ENCODE assay signal across 9 mouse cellular contexts in genomic region chr2:122351931-122352329, GRCm38 (mm10). TPM values are rescaled to one million over a fixed set of nuclear protein-coding genes. Genes with fewer than 3 reads are reported as not detected.
DNase-seq lines count a peak whose midpoint lies in the region; ATAC-seq and TF ChIP-seq lines count a peak whose summit lies in the region.
"Had no signal": no experiment of that assay in that cellular context is flagged by ENCODE, and none has a peak within 500 bp of the region (broad histone marks: within the 10 kb centered on the region; RNA-seq: fewer than 3 reads in every experiment).

No protein-coding gene starts in this region.

- peak; percentile 51 for ATAC-seq in hindbrain, embryonic 12.5 days (ENCODE audit: low FRiP score)
- no peak for ATAC-seq in stomach, embryonic 14.5 days (ENCODE audit: insufficient number of reproducible peaks, insufficient read depth, low FRiP score, low read depth)

- no peaks in the 10 kb centered on the region for H3K9me3 ChIP-seq in hindbrain, embryonic 12.5 days (replicated peaks)
- no peaks in the 10 kb centered on the region for H3K9me3 ChIP-seq in stomach, embryonic 14.5 days (ENCODE audit: control insufficient read depth, low read depth, low read length)

- H3K9ac ChIP-seq in hindbrain, embryonic 12.5 days = no peak overlapping the region
- H3K9ac ChIP-seq in stomach, embryonic 14.5 days (replicated peaks; ENCODE audit: low read depth, low read length) = no peak overlapping the region

- no peak for TF ChIP-seq POLR2A in cerebellum, adult 2 months (IDR thresholded peaks at IDR 0.05; ENCODE audit: borderline replicate concordance, insufficient read depth, low read length)

- no peaks in the 10 kb centered on the region for H3K27me3 ChIP-seq in cerebellum, adult 2 months (ENCODE audit: control insufficient read depth, insufficient read depth, low read length)
- no peaks in the 10 kb centered on the region for H3K27me3 ChIP-seq in hindbrain, embryonic 12.5 days
- H3K27me3 ChIP-seq in stomach, embryonic 14.5 days (ENCODE audit: control insufficient read depth, insufficient read depth, low read length) = no peaks in the 10 kb centered on the region

- H3K4me3 ChIP-seq in cerebellum, adult 2 months (replicated peaks; ENCODE audit: insufficient read depth, low read depth, low read length) = no peak overlapping the region
- H3K4me3 ChIP-seq in hindbrain, embryonic 12.5 days = no peak overlapping the region
- H3K4me3 ChIP-seq in stomach, embryonic 14.5 days (ENCODE audit: low read depth, low read length) = no peak overlapping the region

- TF ChIP-seq CTCF in cerebellum, adult 2 months (IDR thresholded peaks at IDR 0.05; ENCODE audit: borderline replicate concordance, insufficient read depth, low read depth, low read length) = no peak

- H3K4me1 ChIP-seq in cerebellum, adult 2 months (ENCODE audit: control insufficient read depth, insufficient read depth, low read length) = peaks cover 70% of the 10 kb centered on the region
- H3K4me1 ChIP-seq in hindbrain, embryonic 12.5 days = peaks cover 64% of the 10 kb centered on the region
- H3K4me1 ChIP-seq in stomach, embryonic 14.5 days (ENCODE audit: control insufficient read depth, insufficient read depth, low read length) = peaks cover 12% of the 10 kb centered on the region; the same call in 1 of the 2 replicates

- peak overlapping the region; percentile 77 for H3K27ac ChIP-seq in cerebellum, adult 2 months (ENCODE audit: insufficient read depth, low read length)
- peak overlapping the region; percentile 87 for H3K27ac ChIP-seq in hindbrain, embryonic 12.5 days
- H3K27ac ChIP-seq in stomach, embryonic 14.5 days (ENCODE audit: low read length) = peak overlapping the region; percentile 48; the same call in 1 of the 2 replicates

- 10% methylated on average over 4 of the region's 4 CpGs for WGBS in cerebellum, adult 2 months
- 28% methylated on average over 4 of the region's 4 CpGs for WGBS in hindbrain, embryonic 12.5 days
- 67% methylated on average over 4 of the region's 4 CpGs for WGBS in stomach, embryonic 14.5 days

- DNase-seq in left cerebral cortex, adult 18-20 months (ENCODE audit: low spot score in 2 of 2) = peak; percentile 48 to 58
- no peak for DNase-seq in left cerebral cortex, postnatal 36 days (ENCODE audit: low spot score in 2 of 2)
- DNase-seq in cerebellum, adult 2 months = peak; percentile 61 to 64
- DNase-seq in left cerebral cortex, postnatal 4 days = peak; percentile 92
- DNase-seq in thymus, postnatal 14 days = no peak
- DNase-seq in thymus, adult 18-20 months = no peak

- no peak overlapping the region for H3K4me2 ChIP-seq in hindbrain, embryonic 12.5 days (replicated peaks)
- H3K4me2 ChIP-seq in stomach, embryonic 14.5 days (replicated peaks; ENCODE audit: low read depth, low read length) = no peak overlapping the region

- peaks cover 8% of the 10 kb centered on the region for H3K36me3 ChIP-seq in hindbrain, embryonic 12.5 days
- peaks cover 10% of the 10 kb centered on the region for H3K36me3 ChIP-seq in stomach, embryonic 14.5 days (ENCODE audit: control insufficient read depth, insufficient read depth, low read length)

- intact Hi-C loops in left cerebral cortex, postnatal 36 days (cut with DNase I) = no loop called here
- intact Hi-C loops in left cerebral cortex, postnatal 4 days (cut with DNase I) = no loop called here

RNA-seq across cellular contexts. Expression of gene Shf, which starts 17.0 kb away (rescaled TPM):
- total RNA-seq in left cerebral cortex, adult 18-20 months (2021) = 10 to 100 TPM; 70.5 to 76.1 TPM
- 10 to 100 TPM; 68.3 to 76.2 TPM for total RNA-seq in left cerebral cortex, postnatal 36 days (2021)
- 344 and 410 TPM in 2 replicates for polyA plus RNA-seq in cerebellum, adult 2 months (2012; rRNA removed)
- polyA plus RNA-seq in hindbrain, embryonic 12.5 days (2016; fragmentation: Nextera tagmentation; extraction: Ambion mirVana) = 9.1 and 10.7 TPM in 2 replicates
- 10 to 100 TPM; 54.9 to 56.9 TPM for total RNA-seq in left cerebral cortex, postnatal 4 days (2021)
- polyA plus RNA-seq in stomach, embryonic 14.5 days (2014; fragmentation: Nextera tagmentation; extraction: Ambion mirVana) = 3.8 and 5.2 TPM in 2 replicates

RNA-seq across cellular contexts. Expression of gene Duox1, which starts 36.5 kb away (rescaled TPM):
- not detected for total RNA-seq in left cerebral cortex, adult 18-20 months (2021)
- under 1 TPM in 1 of 2 experiments, not detected in 1; 0.05 TPM for total RNA-seq in left cerebral cortex, postnatal 36 days (2021)
- 0.05 TPM in 2 replicates for polyA plus RNA-seq in cerebellum, adult 2 months (2012; rRNA removed)
- 0.08 and 0.10 TPM in 2 replicates for polyA plus RNA-seq in hindbrain, embryonic 12.5 days (2016; fragmentation: Nextera tagmentation; extraction: Ambion mirVana)
- total RNA-seq in left cerebral cortex, postnatal 4 days (2021) = under 1 TPM; 0.12 to 0.36 TPM
- polyA plus RNA-seq in stomach, embryonic 14.5 days (2014; fragmentation: Nextera tagmentation; extraction: Ambion mirVana) = 0.36 and 0.53 TPM in 2 replicates
- total RNA-seq: hematopoietic stem cell, adult 5-6 weeks had no signal

RNA-seq across cellular contexts. Expression of gene Duoxa1, which starts 38.4 kb away (rescaled TPM):
- under 1 TPM in 1 of 2 experiments, not detected in 1; 0.23 TPM for total RNA-seq in left cerebral cortex, adult 18-20 months (2021)
- not detected for total RNA-seq in left cerebral cortex, postnatal 36 days (2021)
- 0.19 TPM in 1 of 2 replicates, not detected in the other for polyA plus RNA-seq in cerebellum, adult 2 months (2012; rRNA removed)
- 0.32 TPM in 1 of 2 replicates, not detected in the other for polyA plus RNA-seq in hindbrain, embryonic 12.5 days (2016; fragmentation: Nextera tagmentation; extraction: Ambion mirVana)
- total RNA-seq in left cerebral cortex, postnatal 4 days (2021) = under 1 TPM; 0.40 to 0.66 TPM
- 3.0 and 3.8 TPM in 2 replicates for polyA plus RNA-seq in stomach, embryonic 14.5 days (2014; fragmentation: Nextera tagmentation; extraction: Ambion mirVana)
- total RNA-seq: hematopoietic stem cell, adult 5-6 weeks had no signal

RNA-seq across cellular contexts. Expression of gene Duoxa2, which starts 53.2 kb away (rescaled TPM):
- not detected for total RNA-seq in left cerebral cortex, adult 18-20 months (2021)
- not detected for total RNA-seq in left cerebral cortex, postnatal 36 days (2021)
- not detected in 2 replicates for polyA plus RNA-seq in cerebellum, adult 2 months (2012; rRNA removed)
- not detected in 2 replicates for polyA plus RNA-seq in hindbrain, embryonic 12.5 days (2016; fragmentation: Nextera tagmentation; extraction: Ambion mirVana)
- under 1 TPM; 0.36 to 0.40 TPM for total RNA-seq in left cerebral cortex, postnatal 4 days (2021)
- polyA plus RNA-seq in stomach, embryonic 14.5 days (2014; fragmentation: Nextera tagmentation; extraction: Ambion mirVana) = 0.17 TPM in 1 of 2 replicates, not detected in the other
- total RNA-seq: hematopoietic stem cell, adult 5-6 weeks had no signal

RNA-seq across cellular contexts. Expression of gene Duox2, which starts 53.7 kb away (rescaled TPM):
- total RNA-seq in left cerebral cortex, adult 18-20 months (2021) = not detected
- total RNA-seq in left cerebral cortex, postnatal 36 days (2021) = not detected
- 0.03 and 0.11 TPM in 2 replicates for polyA plus RNA-seq in cerebellum, adult 2 months (2012; rRNA removed)
- polyA plus RNA-seq in hindbrain, embryonic 12.5 days (2016; fragmentation: Nextera tagmentation; extraction: Ambion mirVana) = not detected in 2 replicates
- under 1 TPM; 0.22 to 0.58 TPM for total RNA-seq in left cerebral cortex, postnatal 4 days (2021)
- 0.06 and 0.27 TPM in 2 replicates for polyA plus RNA-seq in stomach, embryonic 14.5 days (2014; fragmentation: Nextera tagmentation; extraction: Ambion mirVana)
- total RNA-seq: hematopoietic stem cell, adult 5-6 weeks had no signal

Comparison
In these comparisons a context has a peak if more than half of its experiments do, and no peak if none do; other contexts are left out.
1. DNase-seq: peak in left cerebral cortex, adult 18-20 months (2 of 2), cerebellum, adult 2 months (2 of 2) and left cerebral cortex, postnatal 4 days (single experiment); none in left cerebral cortex, postnatal 36 days (0 of 2), thymus, postnatal 14 days (single experiment) and thymus, adult 18-20 months (0 of 2).
2. Peak in every context shown above with its lines, with median percentiles within 50 percentile points of each other: H3K27ac ChIP-seq.